Mouse (Mus musculus) stomach, embryonic 15.5 days (tissue): ENCODE results near the gene Sp3. TPM values are rescaled to one million over a fixed set of nuclear protein-coding genes. Genes with fewer than 3 reads are reported as not detected.
"Not testable (repeated sequence)": the region's sequence is repeated elsewhere in the genome, so short reads cannot be mapped to it uniquely, and the experiment has no call there.

ENCODE experiments used
- ATAC-seq: fragments of 200-750 bp; cut with Nextera tagmentation; 2 replicates; pipeline ENCODE4 v1.8.0; 2017; ENCODE audit warnings: low read depth, moderate number of reproducible peaks, moderate TSS enrichment; ENCODE audit not compliant: insufficient read depth, low FRiP score
- H3K27ac ChIP-seq: fragments of 300-500 bp; sonication (generic); 2 replicates; pipeline ENCODE4 v1.5.1; 2015; ENCODE audit warnings: mild to moderate bottlenecking, inconsistent platforms
- H3K27me3 ChIP-seq: fragments of 300-500 bp; sonication (generic); replicated peaks from 2 replicates; pipeline ENCODE4 v1.6.1; 2015; ENCODE audit warnings: inconsistent platforms
- H3K36me3 ChIP-seq: fragments of 300-500 bp; sonication (generic); 2 replicates; pipeline ENCODE4 v1.6.1; 2015; ENCODE audit warnings: inconsistent platforms
- H3K4me1 ChIP-seq: fragments of 300-500 bp; sonication (generic); 2 replicates; pipeline ENCODE4 v1.6.1; 2015; ENCODE audit warnings: inconsistent platforms
- H3K4me2 ChIP-seq: fragments of 300-500 bp; sonication (generic); 2 replicates; pipeline ENCODE4 v1.6.1; 2015; ENCODE audit warnings: mild to moderate bottlenecking, inconsistent platforms
- H3K4me3 ChIP-seq: fragments of 300-500 bp; sonication (generic); replicated peaks from 2 replicates; pipeline ENCODE4 v1.5.1; 2015; ENCODE audit warnings: inconsistent platforms
- H3K9ac ChIP-seq: fragments of 300-500 bp; sonication (generic); 2 replicates; pipeline ENCODE4 v1.6.1; 2015; ENCODE audit warnings: inconsistent platforms
- H3K9me3 ChIP-seq: fragments of 300-500 bp; sonication (generic); 2 replicates; pipeline ENCODE4 v1.6.1; 2016; ENCODE audit warnings: inconsistent platforms
- WGBS: fragments of 180-500 bp; shearing (Covaris S2); methylation state at CpG from one replicate; pipeline ENCODE4 v1.1.7; 2015; 5-methylcytosine and 5-hydroxymethylcytosine counted together
- polyA plus RNA-seq: library from polyadenylated mRNA; unstranded; fragments of >200 nt; fragmentation: Nextera tagmentation; extraction: Ambion mirVana; gene quantifications from 2 replicates; pipeline ENCODE4 v1.2.1, GENCODE M21; 2015

Sp3 gene
- polyA plus RNA-seq, 1 experiment from 2014 or later = 49.2 TPM

DNA sequence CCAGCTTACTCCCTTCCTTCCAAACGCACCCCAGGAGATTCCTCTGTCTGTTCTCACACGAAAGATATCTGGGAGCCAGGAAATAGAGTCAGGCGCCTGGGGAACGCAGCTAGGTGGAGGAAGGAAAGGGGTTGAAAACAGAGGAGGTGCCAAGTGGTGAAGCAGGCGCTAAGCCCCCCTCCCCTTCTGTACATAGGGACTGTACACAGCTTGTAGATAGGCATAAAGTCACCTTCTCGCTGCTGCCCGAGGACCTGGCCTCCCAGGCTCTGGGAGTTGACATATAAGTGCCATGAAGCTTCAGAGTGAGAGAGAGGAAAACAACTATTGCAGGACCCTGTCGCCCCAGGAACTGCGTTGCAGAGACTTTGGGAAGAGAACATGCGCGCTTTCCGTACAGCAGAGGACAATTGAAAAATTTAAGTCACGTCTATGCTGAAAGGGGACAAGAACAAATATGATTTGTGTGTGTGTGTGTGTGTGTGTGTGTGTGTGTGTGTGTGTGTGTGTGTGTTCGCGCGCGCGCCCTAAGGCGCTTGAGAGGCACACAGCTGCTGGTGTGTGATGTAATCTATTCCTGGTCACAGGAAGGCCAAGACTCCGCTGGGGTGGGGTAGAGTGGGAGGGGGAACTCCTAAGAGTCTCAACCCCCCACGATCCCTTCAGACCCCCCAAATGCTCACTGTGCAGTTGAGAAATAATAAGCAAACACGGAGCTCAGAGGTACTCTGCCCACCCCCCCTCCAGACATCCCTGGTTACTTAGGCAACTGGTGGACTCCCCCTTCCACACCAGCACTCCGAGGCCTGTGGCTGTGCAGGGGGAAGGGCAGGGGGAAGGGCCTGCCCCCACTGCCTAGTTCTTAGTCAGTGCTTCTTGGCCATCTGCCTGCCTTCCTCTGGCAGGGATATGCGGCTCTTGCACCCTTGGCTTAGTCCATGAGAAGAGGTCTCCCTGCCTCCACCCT lies 23.8 kb upstream of the Sp3 start:
- 9% methylated on average over 24 of the region's 24 CpGs for WGBS
- H3K27ac ChIP-seq = peak overlapping the region; percentile 91
- no peaks in the 10 kb centered on the region for H3K36me3 ChIP-seq
- H3K9ac ChIP-seq = no peak overlapping the region; the same call in 1 of the 2 replicates
- ATAC-seq = peak; percentile 86
- no peaks in the 10 kb centered on the region for H3K27me3 ChIP-seq
- H3K4me1 ChIP-seq = peaks cover 25% of the 10 kb centered on the region
- peak overlapping the region; percentile 53 for H3K4me2 ChIP-seq
- H3K4me3 ChIP-seq = peak overlapping the region; percentile 26
- no peaks in the 10 kb centered on the region for H3K9me3 ChIP-seq

DNA sequence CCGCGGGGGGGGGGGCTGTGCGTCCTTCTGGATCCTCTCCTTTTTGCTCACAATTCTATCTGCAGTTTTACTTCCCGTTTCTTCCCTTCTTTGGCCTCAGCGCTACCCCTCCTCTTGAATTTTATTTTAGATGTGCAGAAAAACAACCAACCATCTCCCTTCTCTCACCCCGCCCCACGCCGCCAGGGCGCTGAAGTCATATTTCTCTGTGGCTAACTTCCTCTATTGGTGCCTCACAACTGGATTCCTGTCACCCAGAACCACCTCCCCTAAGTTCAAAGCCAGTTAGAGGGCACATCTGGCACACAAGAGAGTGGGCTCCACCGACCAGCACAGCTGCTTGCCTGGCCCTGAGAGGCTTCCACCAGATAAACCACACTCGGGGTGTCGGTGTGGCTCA lies 22.8 kb upstream of the Sp3 start:
- no peaks in the 10 kb centered on the region for H3K9me3 ChIP-seq
- no peak overlapping the region for H3K9ac ChIP-seq
- no peak for ATAC-seq
- H3K36me3 ChIP-seq = no peaks in the 10 kb centered on the region
- H3K4me1 ChIP-seq = peaks cover 25% of the 10 kb centered on the region
- H3K4me3 ChIP-seq = no peak overlapping the region
- H3K27ac ChIP-seq = peak overlapping the region; percentile 91
- H3K4me2 ChIP-seq = peak overlapping the region; percentile 16; the same call in 1 of the 2 replicates
- H3K27me3 ChIP-seq = no peaks in the 10 kb centered on the region
- 42% methylated on average over 11 of the region's 12 CpGs for WGBS

DNA sequence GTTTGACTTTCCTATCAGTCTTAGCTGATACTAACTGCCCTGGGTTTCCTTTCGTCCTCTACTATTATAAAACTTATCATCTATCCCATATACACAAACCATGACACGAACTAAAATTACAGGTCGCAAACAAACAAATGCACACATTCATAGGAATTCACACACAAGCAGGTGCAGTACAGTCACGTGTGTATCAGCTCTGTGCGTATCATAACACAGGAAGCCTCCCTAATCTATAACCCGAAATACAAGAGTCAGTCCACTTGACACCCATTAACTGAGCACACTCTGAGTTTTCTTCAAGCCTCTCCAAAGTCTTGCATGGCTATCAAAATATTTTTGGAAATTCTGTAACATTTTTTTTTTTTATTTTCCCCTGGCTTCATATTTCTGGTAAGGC lies 22.2 kb upstream of the Sp3 start:
- Histone ChIP-seq H3K9ac (no peak overlapping the region), H3K4me2 (no peak overlapping the region), H3K27me3 (no peaks in the 10 kb centered on the region), H3K4me1 (peaks cover 25% of the 10 kb centered on the region), H3K4me3 (no peak overlapping the region), H3K27ac (no peak overlapping the region), H3K36me3 (no peaks in the 10 kb centered on the region), H3K9me3 (no peaks in the 10 kb centered on the region)
- 79% methylated on average over 6 of the region's 6 CpGs for WGBS
- ATAC-seq = no peak

DNA sequence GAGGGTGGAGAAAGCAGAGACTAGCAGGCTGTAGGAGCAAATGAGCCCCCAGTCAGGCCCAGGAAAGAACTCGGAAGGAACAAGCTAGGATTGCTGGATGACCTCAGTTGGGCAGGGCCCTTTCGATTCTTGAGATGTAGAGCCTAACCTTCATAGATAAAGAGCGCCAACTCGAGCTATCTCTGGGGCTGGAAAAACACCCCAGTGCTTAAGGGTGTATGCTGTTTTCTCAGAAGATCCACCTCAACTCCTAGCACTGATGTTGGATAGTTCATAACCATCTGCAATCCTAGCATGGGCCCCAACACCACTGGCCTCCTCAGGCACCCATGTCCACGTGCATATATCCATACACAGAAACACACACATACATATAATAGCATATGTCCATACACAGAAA lies 21.7 kb upstream of the Sp3 start:
- no peaks in the 10 kb centered on the region for H3K36me3 ChIP-seq
- no peak overlapping the region for H3K4me2 ChIP-seq
- no peaks in the 10 kb centered on the region for H3K27me3 ChIP-seq
- peak; percentile 32; the same call in 1 of the 2 replicates for ATAC-seq
- no peak overlapping the region for H3K27ac ChIP-seq
- H3K4me1 ChIP-seq = peaks cover 27% of the 10 kb centered on the region
- no peak overlapping the region for H3K9ac ChIP-seq
- 87% methylated on average over 5 of the region's 5 CpGs for WGBS
- H3K4me3 ChIP-seq = no peak overlapping the region
- no peaks in the 10 kb centered on the region for H3K9me3 ChIP-seq

DNA sequence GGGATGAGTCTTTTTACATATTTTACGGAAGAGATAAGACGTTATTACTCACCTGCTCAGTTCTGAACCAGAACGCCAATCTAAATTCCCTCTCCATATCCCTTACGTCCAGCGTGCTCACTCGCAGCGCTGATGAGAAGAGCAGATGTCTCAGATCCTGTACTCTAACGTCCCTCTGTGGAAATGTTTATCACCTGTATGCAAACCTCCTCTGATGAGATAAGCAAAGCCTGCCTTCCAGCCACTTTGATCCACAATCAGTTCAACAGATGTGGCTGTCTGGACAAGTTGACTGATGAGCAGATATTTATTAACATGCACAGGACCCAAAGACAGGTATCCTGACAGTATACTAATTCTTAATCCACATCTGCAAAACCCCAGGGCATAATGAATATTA lies 19.9 kb upstream of the Sp3 start:
- ATAC-seq = no peak
- no peak overlapping the region for H3K27ac ChIP-seq
- H3K4me2 ChIP-seq = no peak overlapping the region
- peaks cover 36% of the 10 kb centered on the region for H3K4me1 ChIP-seq
- no peaks in the 10 kb centered on the region for H3K36me3 ChIP-seq
- WGBS = 52% methylated on average over 8 of the region's 8 CpGs
- H3K27me3 ChIP-seq = no peaks in the 10 kb centered on the region
- no peaks in the 10 kb centered on the region for H3K9me3 ChIP-seq
- no peak overlapping the region for H3K4me3 ChIP-seq
- no peak overlapping the region for H3K9ac ChIP-seq

DNA sequence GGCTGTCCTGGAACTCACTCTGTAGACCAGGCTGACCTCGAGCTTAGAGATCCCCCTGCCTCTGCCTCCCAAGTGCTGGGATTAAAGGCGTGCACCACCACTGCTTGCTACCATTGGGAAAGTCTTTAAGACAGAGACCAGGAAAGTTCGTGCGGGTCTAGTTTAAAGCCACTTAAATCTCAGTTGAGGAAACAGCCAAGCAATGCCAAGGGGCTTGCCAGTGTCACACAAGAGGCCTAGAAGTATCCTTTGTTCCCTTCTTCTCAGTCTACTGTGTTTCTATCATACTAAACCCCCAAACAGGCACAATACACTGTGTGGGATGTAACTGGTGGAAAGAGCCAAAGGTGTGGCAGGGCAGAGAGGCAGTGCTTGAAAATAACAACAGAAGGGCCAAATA lies 17.3 kb upstream of the Sp3 start:
- Histone ChIP-seq H3K27me3 (no peaks in the 10 kb centered on the region), H3K4me3 (no peak overlapping the region), H3K9ac (no peak overlapping the region), H3K4me2 (no peak overlapping the region), H3K9me3 (no peaks in the 10 kb centered on the region), H3K36me3 (no peaks in the 10 kb centered on the region), H3K4me1 (peaks cover 15% of the 10 kb centered on the region), H3K27ac (no peak overlapping the region)
- ATAC-seq = no peak
- WGBS = 91% methylated on average over 4 of the region's 4 CpGs

DNA sequence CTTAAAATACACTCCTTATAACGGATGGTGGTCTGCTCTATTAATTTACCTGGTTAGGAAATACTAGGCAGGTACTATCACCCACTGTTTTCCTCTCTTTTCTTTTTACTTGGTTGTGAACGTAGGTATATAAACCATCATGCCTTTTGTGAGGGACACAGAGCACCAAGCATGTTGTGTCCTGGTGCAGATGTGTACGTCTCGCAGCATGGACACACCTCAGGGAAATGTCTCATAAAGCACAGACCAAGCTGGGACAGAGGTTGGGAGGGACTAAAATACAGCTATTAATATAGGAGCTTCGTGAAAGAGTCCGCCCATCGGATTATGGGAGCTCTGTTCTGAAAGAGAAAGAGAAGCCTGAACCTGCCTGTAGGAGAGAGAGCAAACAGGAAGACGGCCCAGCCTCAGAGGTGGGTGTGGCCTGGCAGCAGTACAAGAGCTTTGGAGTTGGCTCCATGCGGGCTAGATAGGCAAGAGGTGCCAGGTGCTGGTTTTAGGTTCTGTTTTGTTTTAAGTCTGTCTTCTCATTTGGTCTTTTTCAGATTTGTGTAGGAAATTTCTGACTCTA lies 16.6 kb upstream of the Sp3 start:
- peaks cover 15% of the 10 kb centered on the region for H3K4me1 ChIP-seq
- 43% methylated on average over 9 of the region's 9 CpGs for WGBS
- no peaks in the 10 kb centered on the region for H3K9me3 ChIP-seq
- no peaks in the 10 kb centered on the region for H3K27me3 ChIP-seq
- ATAC-seq = peak; percentile 54; the same call in 1 of the 2 replicates
- peak overlapping the region; percentile 8; the same call in 1 of the 2 replicates for H3K4me2 ChIP-seq
- no peak overlapping the region for H3K9ac ChIP-seq
- H3K27ac ChIP-seq = peak overlapping the region; percentile 87
- H3K36me3 ChIP-seq = no peaks in the 10 kb centered on the region
- no peak overlapping the region for H3K4me3 ChIP-seq

DNA sequence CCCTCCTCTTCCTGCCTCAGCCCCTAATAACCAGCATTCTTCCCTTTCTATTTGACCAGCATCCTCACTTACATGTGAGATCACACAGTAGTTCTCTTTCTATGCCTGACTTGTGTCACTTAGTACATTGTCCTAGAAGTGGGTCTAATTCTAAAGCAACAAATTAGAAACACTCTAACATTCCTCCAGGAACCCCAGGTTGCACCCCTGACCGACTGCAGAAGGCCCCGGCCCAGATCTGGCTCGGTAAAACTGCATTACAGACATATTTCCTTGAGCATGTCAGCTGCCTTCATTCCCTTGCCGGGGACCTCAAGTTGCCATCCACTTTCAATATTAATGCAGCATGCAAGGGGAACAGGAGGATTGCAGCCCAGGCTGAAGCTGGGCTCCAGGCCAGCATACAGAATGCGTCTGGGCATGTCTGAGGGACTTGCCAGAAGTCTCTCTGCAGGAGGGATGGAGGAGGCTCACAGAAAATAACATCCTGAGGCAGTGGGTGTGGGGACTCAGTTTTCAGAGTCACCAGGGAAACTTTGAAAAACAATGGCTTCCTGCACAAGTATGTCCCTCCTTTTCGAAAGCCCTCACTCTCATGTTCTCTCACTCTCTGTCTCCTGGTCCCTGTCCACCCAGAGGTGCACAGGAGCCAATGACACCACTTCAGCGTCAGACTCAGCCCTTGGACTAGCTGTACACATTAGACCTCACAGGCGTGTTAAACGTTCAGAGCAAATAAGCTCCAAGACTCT lies 15.3 kb upstream of the Sp3 start:
- 38% methylated on average over 9 of the region's 9 CpGs for WGBS
- Histone ChIP-seq H3K9ac (no peak overlapping the region), H3K27ac (peak overlapping the region; percentile 87), H3K4me2 (peak overlapping the region; percentile 4; the same call in 1 of the 2 replicates), H3K4me3 (no peak overlapping the region), H3K9me3 (no peaks in the 10 kb centered on the region), H3K36me3 (no peaks in the 10 kb centered on the region), H3K4me1 (peaks cover 15% of the 10 kb centered on the region), H3K27me3 (no peaks in the 10 kb centered on the region)
- ATAC-seq = peak; percentile 69; the same call in 1 of the 2 replicates

DNA sequence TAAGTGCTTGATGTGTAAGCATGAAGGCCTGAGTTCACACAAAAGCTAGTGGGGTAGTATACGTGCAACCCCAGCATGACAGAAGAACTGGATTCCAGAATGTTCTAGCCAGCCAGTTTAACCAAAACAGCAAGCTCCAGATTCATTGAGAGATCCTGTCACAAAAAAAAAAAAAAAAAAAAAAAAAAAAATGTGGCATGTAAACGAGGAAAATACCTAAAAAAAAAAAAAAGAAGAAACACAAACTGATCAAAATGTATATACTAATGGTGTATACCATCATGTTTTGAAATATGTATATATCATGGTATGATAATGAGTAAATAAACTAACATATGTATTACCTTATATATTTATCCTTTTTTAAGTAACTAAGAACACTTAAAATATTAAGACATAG lies 13.9 kb upstream of the Sp3 start:
- Histone ChIP-seq H3K9ac (no peak overlapping the region), H3K27ac (no peak overlapping the region)
- ATAC-seq = no peak

DNA sequence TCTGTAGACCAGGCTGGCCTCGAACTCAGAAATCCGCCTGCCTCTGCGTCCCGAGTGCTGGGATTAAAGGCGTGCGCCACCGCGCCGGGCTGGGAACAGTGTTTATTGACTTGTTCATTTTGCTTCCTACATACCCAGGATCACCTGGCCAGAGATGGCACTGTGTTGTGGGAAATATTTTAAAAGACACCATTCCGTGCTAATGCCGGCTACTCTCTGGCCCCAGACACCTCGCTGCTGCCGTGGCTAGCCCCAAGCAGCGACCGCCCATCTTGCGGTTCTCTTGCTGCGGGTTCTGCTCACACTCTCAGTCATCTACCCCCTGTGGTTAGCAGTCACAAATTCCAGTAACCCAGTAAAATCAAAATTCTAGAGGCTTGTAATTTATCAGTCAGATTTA lies 12.3 kb upstream of the Sp3 start:
- H3K27me3 ChIP-seq = no peaks in the 10 kb centered on the region
- peaks cover 15% of the 10 kb centered on the region for H3K4me1 ChIP-seq
- H3K27ac ChIP-seq = no peak overlapping the region
- H3K4me2 ChIP-seq = no peak overlapping the region
- whole genome bisulfite sequencing = 94% methylated on average over 17 of the region's 17 CpGs
- H3K36me3 ChIP-seq = no peaks in the 10 kb centered on the region
- no peak overlapping the region for H3K9ac ChIP-seq
- H3K9me3 ChIP-seq = no peaks in the 10 kb centered on the region
- no peak for ATAC-seq
- H3K4me3 ChIP-seq = no peak overlapping the region

More for the DNA sequence above, 13.9 kb upstream of the Sp3 start:
- Histone ChIP-seq H3K4me2 (no peak overlapping the region), H3K36me3 (no peaks in the 10 kb centered on the region), H3K9me3 (no peaks in the 10 kb centered on the region), H3K4me3 (no peak overlapping the region), H3K4me1 (peaks cover 15% of the 10 kb centered on the region), H3K27me3 (no peaks in the 10 kb centered on the region)
- WGBS = 55% methylated on average over 2 of the region's 2 CpGs

DNA sequence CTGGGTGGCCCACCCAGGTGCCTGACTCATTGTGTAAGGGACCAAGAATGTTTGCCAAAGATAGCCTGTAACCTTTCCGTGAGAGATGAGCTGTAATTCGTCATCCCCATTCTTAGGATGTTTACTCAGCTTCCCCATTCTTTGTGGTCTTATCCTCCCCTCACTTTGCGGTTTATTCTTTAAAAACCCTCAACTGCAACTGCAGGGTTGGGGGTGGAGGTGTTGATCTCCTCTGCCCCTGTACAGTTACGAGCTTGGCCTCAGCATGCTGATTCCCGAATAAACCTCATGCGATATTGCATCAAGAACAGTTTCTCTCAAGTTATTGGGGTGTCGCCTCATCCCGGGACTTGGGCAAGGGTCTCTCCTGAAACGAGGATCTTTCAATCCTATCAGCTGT lies 8.7 kb upstream of the Sp3 start:
- 88% methylated on average over 9 of the region's 9 CpGs for WGBS
- ATAC-seq = not testable (repeated sequence)

DNA sequence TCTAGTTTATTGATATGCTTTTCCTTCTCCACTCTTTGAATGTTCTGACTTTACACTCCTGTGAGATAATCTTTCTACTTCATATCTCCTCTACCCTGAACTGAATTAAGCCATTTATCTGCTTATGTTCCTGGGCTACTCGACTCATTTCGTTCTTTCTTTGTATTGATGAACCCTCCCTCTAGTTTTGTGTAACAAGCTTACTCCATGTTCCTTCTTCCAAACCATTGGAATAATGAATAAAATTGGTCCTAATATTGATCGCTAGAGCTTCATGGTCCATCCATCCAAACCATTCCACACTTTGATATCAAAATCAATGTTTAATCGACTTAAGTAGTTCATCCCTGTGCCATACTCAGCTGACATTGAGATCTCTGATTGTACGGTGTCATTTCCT lies 6.4 kb upstream of the Sp3 start, which contains the start of gene Gm11084:
Gene Gm11084, minus strand, starts transcription at position 101 of the 400 bp plus-strand sequence.
- Histone ChIP-seq H3K27me3 (no peaks in the 10 kb centered on the region), H3K4me1 (no peaks in the 10 kb centered on the region), H3K36me3 (no peaks in the 10 kb centered on the region), H3K9ac (no peak within 1 kb of the TSS), H3K4me3 (no peak within 1 kb of the TSS), H3K4me2 (no peak within 1 kb of the TSS), H3K9me3 (no peaks in the 10 kb centered on the region), H3K27ac (no peak within 1 kb of the TSS)
- no peak for ATAC-seq
- 91% methylated on average over 5 of the region's 5 CpGs for WGBS

More for the DNA sequence above, 8.7 kb upstream of the Sp3 start:
- not testable (repeated sequence) for H3K27ac ChIP-seq, H3K27me3 ChIP-seq, H3K9me3 ChIP-seq, H3K4me1 ChIP-seq, H3K4me3 ChIP-seq, H3K9ac ChIP-seq, H3K36me3 ChIP-seq, H3K4me2 ChIP-seq
